Mouse (Mus musculus) heart, embryonic 14.5 days (tissue): ENCODE results near the gene Eepd1. TPM values are rescaled to one million over a fixed set of nuclear protein-coding genes. Genes with fewer than 3 reads are reported as not detected.
A peak's percentile ranks its signal among the peaks of the same experiment; 100 is the strongest.

ENCODE experiments used
- ATAC-seq: fragments of 200-750 bp; cut with Nextera tagmentation; 2 replicates; pipeline ENCODE4 v1.8.0; 2017; ENCODE audit warnings: low read depth, moderate TSS enrichment; ENCODE audit not compliant: insufficient number of reproducible peaks, insufficient read depth, low FRiP score
- H3K27ac ChIP-seq, 2 experiments: fragments of 200-500 bp in 1 of 2; fragments of 300-500 bp in 1 of 2; sonication (generic) in 1 of 2; replicated peaks in 1 of 2; 2 replicates each; pipeline ENCODE4 v1.5.1; 2012 to 2014; ENCODE audit warnings: low read depth in 2 of 2, low read length in 2 of 2, control low read depth in 1 of 2, mild to moderate bottlenecking in 1 of 2, mixed read lengths in 1 of 2; ENCODE audit not compliant: control insufficient read depth in 1 of 2, insufficient read depth in 1 of 2
- H3K27me3 ChIP-seq: fragments of 300-500 bp; sonication (generic); 2 replicates; pipeline ENCODE4 v1.6.1; 2014; ENCODE audit warnings: mild to moderate bottlenecking, low read length, control low read depth; ENCODE audit not compliant: control insufficient read depth, insufficient read depth
- H3K36me3 ChIP-seq: fragments of 300-500 bp; sonication (generic); 2 replicates; pipeline ENCODE4 v1.6.1; 2014; ENCODE audit warnings: mild to moderate bottlenecking, control low read depth, low read length, mixed read lengths; ENCODE audit not compliant: control insufficient read depth, insufficient read depth
- H3K4me1 ChIP-seq, 2 experiments: fragments of 200-500 bp in 1 of 2; fragments of 300-500 bp in 1 of 2; sonication (generic) in 1 of 2; 2 replicates each; pipeline ENCODE4 v1.6.1; 2012 to 2014; ENCODE audit warnings: low read length in 2 of 2, control low read depth in 1 of 2, mixed read lengths in 1 of 2; ENCODE audit not compliant: control insufficient read depth in 2 of 2, insufficient read depth in 2 of 2
- H3K4me2 ChIP-seq: fragments of 300-500 bp; sonication (generic); 2 replicates; pipeline ENCODE4 v1.6.1; 2014; ENCODE audit warnings: mild to moderate bottlenecking, low read length
- H3K4me3 ChIP-seq, 2 experiments: fragments of 200-500 bp in 1 of 2; fragments of 300-500 bp in 1 of 2; sonication (generic) in 1 of 2; 2 replicates each; pipeline ENCODE4 v1.5.1; 2012 to 2014; ENCODE audit warnings: low read length in 2 of 2, mild to moderate bottlenecking in 2 of 2, control low read depth in 1 of 2, low read depth in 1 of 2, moderate library complexity in 1 of 2; ENCODE audit not compliant: control insufficient read depth in 1 of 2, insufficient read depth in 1 of 2
- H3K9ac ChIP-seq: fragments of 300-500 bp; sonication (generic); 2 replicates; pipeline ENCODE4 v1.6.1; 2014; ENCODE audit warnings: mild to moderate bottlenecking, low read length
- H3K9me3 ChIP-seq: fragments of 300-500 bp; sonication (generic); 2 replicates; pipeline ENCODE4 v1.6.1; 2016; ENCODE audit warnings: low read length, control low read depth; ENCODE audit not compliant: control insufficient read depth
- WGBS: fragments of 180-500 bp; shearing (Covaris S2); extraction: QIAGEN DNeasy Blood & Tissue Kit; methylation state at CpG from one replicate; pipeline ENCODE4 v1.1.7; 2014; 5-methylcytosine and 5-hydroxymethylcytosine counted together
- polyA plus RNA-seq: library from polyadenylated mRNA; unstranded; fragments of >200 nt; fragmentation: Nextera tagmentation; extraction: Ambion mirVana; gene quantifications from 2 replicates; pipeline ENCODE4 v1.2.1, GENCODE M21; 2014

Eepd1 gene
- polyA plus RNA-seq, 1 experiment from 2014 or later: 20.8 TPM

DNA sequence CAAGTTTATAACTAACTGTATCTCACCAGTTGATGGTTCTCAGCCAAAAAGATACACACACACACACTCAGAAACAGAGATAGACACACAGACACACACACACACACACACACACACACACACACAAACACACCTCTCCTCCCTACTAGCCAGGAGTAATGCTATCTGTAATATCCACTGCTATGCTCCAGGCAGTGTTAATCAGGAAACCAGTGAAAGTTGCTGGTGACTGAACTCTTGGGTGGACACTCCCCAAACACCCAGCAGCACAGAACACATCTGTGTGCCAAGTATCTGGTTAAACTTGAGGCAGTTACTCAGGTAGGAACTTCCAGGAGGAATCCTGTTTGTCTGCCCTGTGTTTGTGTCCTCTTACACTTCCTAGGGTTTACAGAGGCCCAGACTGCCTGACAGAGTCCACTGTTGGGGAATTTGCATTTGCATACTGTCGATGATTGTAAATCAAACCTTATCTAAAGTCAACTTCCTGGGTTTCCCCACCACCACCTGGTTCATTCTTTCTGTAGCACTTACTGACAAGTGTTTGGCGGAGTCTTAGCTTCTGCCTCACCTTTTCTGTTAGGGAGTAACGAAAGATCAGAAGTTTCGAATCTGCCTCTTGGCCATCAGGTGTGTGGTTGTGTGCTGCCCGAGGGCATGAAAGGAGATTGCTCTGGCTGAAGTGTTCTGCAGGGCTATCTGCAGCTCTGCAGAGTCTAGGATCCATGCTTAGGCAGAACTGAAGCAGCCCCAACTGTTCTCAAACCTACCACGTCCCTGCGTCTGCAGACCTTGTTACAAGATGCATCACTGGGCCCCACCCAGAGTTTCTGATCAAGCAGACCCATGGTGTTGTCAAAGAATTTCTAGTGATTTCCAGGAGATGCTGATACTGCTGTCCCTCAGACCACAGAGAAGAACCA lies 97.6 kb downstream of the Eepd1 start:
- no peak overlapping the region for H3K4me2 ChIP-seq
- 69% methylated on average over 7 of the region's 7 CpGs for WGBS
- ATAC-seq: no peak
- peak overlapping the region; percentile 21; the same call in 1 of the 2 replicates for H3K9ac ChIP-seq
- no peaks in the 10 kb centered on the region for H3K27me3 ChIP-seq
- no peaks in the 10 kb centered on the region for H3K36me3 ChIP-seq
- H3K9me3 ChIP-seq: no peaks in the 10 kb centered on the region
- no peak overlapping the region for H3K4me3 ChIP-seq
- H3K27ac ChIP-seq: no peak overlapping the region
- peaks cover 6 to 28% of the 10 kb centered on the region in 2 experiments; a peak in 3 of 4 replicates for H3K4me1 ChIP-seq

DNA sequence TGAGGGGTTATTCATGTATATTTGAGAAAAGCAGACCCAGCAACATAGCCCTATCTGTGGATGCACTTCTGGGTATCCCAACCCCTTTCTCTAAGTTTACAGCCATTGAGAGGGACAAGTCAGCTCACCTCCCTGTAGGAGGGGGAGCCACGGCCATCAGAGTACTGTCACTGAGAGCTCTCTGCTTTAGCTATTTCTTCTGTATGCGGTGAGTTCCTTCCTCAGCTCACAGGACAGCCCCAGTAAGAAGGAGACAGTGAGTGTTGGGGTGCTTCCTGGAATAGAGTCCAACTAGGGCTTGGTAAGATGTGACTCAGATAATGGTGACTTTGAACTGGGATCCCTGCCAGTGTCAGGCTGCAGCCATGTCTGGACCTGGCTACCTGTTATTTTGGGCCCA lies 102.3 kb downstream of the Eepd1 start:
- Histone ChIP-seq H3K4me3 (no peak overlapping the region), H3K27ac (no peak overlapping the region), H3K4me1 (peaks cover 2 to 21% of the 10 kb centered on the region in 2 experiments; a peak in 3 of 4 replicates), H3K9me3 (no peaks in the 10 kb centered on the region), H3K27me3 (no peaks in the 10 kb centered on the region), H3K4me2 (no peak overlapping the region), H3K36me3 (peaks cover 10% of the 10 kb centered on the region; the same call in 1 of the 2 replicates), H3K9ac (no peak overlapping the region)
- no peak for ATAC-seq
- 72% methylated on average over 2 of the region's 2 CpGs for WGBS

DNA sequence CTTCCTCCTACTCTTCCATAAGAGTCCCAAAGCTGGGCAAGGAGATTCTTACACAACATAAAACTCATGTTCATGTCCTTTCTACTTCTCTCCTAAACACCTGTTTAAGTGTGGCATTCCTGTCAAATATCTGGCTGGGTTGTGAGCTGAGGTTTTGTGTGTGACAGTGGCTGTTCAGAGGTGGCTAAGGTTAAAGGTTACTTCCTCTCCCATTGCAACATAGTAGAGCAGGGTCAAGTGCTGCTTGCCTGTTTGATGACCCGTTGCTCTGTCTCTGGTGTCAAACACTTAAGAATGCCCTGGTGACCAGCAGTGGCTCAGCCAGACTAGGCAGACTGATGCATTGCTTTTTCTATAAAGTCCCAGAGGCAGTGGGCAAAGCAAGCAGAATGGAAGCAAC lies 104.3 kb downstream of the Eepd1 start:
- no peak overlapping the region for H3K4me3 ChIP-seq
- peaks cover 21% of the 10 kb centered on the region for H3K36me3 ChIP-seq
- no peaks in the 10 kb centered on the region for H3K27me3 ChIP-seq
- no peak overlapping the region for H3K9ac ChIP-seq
- no peak overlapping the region for H3K27ac ChIP-seq
- 26% methylated on average over 1 of the region's 1 CpGs for WGBS
- H3K4me1 ChIP-seq: peaks cover 0 to 11% of the 10 kb centered on the region in 2 experiments; a peak in 3 of 4 replicates
- no peak overlapping the region for H3K4me2 ChIP-seq
- H3K9me3 ChIP-seq: no peaks in the 10 kb centered on the region
- ATAC-seq: no peak

DNA sequence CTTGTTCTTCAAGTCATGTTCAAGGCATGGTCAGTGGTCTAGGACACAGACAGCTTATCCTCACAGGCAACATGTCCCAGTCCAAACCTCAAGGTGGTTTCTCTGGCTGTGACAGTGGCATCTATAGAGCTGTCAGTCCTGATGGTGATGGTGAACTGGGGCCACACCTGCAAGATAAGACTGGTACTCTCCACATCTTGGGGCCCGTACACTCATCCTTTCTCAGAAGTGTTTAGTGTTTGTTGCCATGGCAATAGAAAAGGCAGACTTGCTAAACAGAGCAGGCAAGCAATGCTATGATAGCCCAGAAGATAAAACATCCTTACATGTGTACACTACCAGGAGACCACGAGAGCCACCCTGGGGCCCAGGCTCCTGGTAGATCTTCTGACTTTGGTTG lies 107.2 kb downstream of the Eepd1 start:
- H3K4me2 ChIP-seq: no peak overlapping the region
- H3K27me3 ChIP-seq: no peaks in the 10 kb centered on the region
- no peaks in the 10 kb centered on the region for H3K9me3 ChIP-seq
- 71% methylated on average over 2 of the region's 2 CpGs for WGBS
- H3K36me3 ChIP-seq: peaks cover 21% of the 10 kb centered on the region
- ATAC-seq: no peak
- no peak overlapping the region for H3K4me3 ChIP-seq
- peaks cover 10 to 19% of the 10 kb centered on the region in 2 experiments for H3K4me1 ChIP-seq
- H3K9ac ChIP-seq: no peak overlapping the region
- H3K27ac ChIP-seq: no peak overlapping the region

DNA sequence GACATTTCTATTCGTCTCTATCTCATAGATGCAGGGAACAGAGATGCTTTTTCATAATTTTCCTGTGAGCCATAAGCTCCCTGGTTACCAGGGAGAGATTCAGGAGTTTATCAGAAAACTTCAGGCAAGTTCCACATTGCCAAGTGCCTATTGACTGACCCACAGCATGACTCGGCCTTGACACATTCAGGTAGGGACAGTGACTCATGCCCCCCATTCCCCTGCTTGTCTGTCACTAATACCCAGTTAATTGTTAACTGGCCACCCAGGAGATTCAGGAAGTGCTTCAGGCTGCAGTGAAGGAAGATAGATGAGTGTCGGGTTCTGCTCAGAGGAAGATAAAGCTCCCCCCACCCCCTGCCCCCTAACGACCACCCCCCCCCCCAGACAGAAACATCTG lies 109.4 kb downstream of the Eepd1 start:
- H3K36me3 ChIP-seq: peaks cover 33% of the 10 kb centered on the region
- H3K27me3 ChIP-seq: no peaks in the 10 kb centered on the region
- ATAC-seq: no peak
- no peak overlapping the region for H3K27ac ChIP-seq
- no peak overlapping the region for H3K4me3 ChIP-seq
- peaks cover 10 to 17% of the 10 kb centered on the region in 2 experiments for H3K4me1 ChIP-seq
- no peaks in the 10 kb centered on the region for H3K9me3 ChIP-seq
- WGBS: 27% methylated on average over 4 of the region's 4 CpGs
- H3K9ac ChIP-seq: no peak overlapping the region
- H3K4me2 ChIP-seq: no peak overlapping the region

DNA sequence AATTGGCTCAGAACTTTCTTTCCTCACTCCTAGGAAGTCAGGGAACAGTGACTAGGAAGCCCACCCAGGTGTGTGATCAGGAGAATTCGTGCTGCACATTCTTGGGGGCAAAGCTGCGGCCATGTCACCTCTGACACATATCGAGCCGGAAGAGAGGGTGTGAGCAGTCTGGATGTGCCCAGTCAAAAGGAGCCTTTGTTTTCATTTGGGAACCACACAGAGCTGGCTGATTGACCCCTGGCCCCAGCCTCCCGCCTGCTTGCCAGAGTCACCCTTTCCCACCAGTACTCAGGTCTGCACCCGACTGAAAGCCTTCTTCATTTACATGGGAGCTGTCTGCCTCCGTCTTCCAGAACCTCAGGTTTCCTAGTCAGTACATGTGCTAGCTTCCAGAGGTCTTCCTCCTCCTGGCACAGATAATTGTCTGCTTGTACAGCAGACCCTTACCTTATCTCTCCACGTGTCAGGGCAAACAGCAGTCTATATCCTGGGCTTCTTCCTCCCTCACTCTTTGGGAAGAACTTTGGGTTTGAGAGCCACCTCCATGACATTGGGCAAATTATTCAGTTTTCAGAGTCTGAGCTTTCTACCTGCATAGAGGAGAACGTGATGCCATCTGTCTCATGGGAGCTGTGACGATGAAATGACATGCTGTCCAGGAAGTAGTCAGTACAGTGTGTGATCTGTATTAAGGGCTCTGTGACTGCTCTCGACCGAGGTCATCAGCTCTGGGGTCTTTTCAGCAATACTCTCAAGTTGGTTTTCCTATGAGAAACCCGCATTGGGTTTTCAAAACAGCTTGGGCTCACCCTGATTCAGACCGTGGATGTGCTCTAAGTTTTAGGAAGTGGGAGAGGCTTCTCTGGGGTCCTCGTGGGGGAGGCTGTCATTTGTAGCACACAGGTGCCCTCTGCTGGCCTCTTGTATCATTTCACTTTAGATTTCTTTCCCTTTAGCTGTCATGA lies 110.3 kb downstream of the Eepd1 start:
- Histone ChIP-seq H3K27me3 (no peaks in the 10 kb centered on the region), H3K36me3 (peaks cover 36% of the 10 kb centered on the region), H3K9ac (peak overlapping the region; percentile 14; the same call in 1 of the 2 replicates), H3K4me3 (peak overlapping the region in 1 of 2 experiments; percentile 10; a peak in 1 of 4 replicates), H3K4me1 (peaks cover 10 to 17% of the 10 kb centered on the region in 2 experiments), H3K9me3 (no peaks in the 10 kb centered on the region), H3K4me2 (peak overlapping the region; percentile 59), H3K27ac (no peak overlapping the region)
- ATAC-seq: peak; percentile 56; the same call in 1 of the 2 replicates
- 26% methylated on average over 15 of the region's 15 CpGs for WGBS

DNA sequence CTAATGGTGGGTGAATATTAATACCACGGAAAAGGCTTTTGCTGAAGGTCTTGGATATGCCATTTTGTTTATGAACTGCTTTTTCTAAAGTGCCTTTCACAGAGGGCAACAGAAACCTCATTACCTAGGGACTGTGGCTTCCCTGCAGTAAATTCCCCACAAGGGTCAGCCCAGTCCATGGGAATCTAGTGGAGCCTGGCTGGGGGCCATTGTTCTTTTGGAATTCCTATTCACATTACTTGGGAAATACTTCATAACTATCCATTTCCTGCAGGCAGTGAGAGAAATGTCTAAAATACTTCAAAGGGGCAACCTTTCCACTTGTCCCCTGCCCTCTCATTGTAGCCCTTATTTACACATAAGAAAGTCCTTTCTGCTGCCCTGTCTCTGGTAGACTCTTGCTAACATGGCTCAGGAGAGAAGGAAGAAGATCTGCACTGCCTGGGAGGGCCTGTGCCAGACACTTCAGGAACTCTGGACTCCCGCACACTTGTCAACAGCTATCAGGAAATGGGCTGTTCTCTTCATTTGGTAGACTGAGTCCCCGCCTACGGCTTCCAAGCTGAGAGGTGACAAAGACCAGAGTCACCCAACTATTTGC lies 111.1 kb downstream of the Eepd1 start:
- H3K9me3 ChIP-seq: no peaks in the 10 kb centered on the region
- peak; percentile 45; the same call in 1 of the 2 replicates for ATAC-seq
- WGBS: 36% methylated on average over 4 of the region's 4 CpGs
- H3K4me3 ChIP-seq: no peak overlapping the region
- H3K27me3 ChIP-seq: no peaks in the 10 kb centered on the region
- no peak overlapping the region for H3K9ac ChIP-seq
- H3K4me1 ChIP-seq: peaks cover 10 to 17% of the 10 kb centered on the region in 2 experiments
- H3K36me3 ChIP-seq: peaks cover 33% of the 10 kb centered on the region
- H3K27ac ChIP-seq: no peak overlapping the region
- peak overlapping the region; percentile 59; the same call in 1 of the 2 replicates for H3K4me2 ChIP-seq
